Mouse (Mus musculus) MEL (cell line): Measurements from ENCODE around the gene Gm49366.

ENCODE experiments used
- BHLHE40 ChIP-seq: IDR thresholded peaks from 2 replicates; pipeline ENCODE4 v1.6.1; 2012; ENCODE audit warnings: low read depth, mild to moderate bottlenecking, inconsistent platforms, low read length, improper control_type of control experiment, borderline replicate concordance
- CHD1 ChIP-seq: IDR thresholded peaks from 2 replicates; pipeline ENCODE4 v1.6.1; 2012; ENCODE audit warnings: low read depth, mild to moderate bottlenecking, inconsistent platforms, low read length, improper control_type of control experiment
- CTCF ChIP-seq, 3 experiments: IDR thresholded peaks in 2 of 3; conservative IDR thresholded peaks in 1 of 3; 2 replicates each; pipeline ENCODE4 v1.5.1; 2011 to 2012; ENCODE audit warnings: low read length in 3 of 3, low read depth in 2 of 3, mild to moderate bottlenecking in 2 of 3, improper control_type of control experiment in 1 of 3, inconsistent platforms in 1 of 3, mixed read lengths in 1 of 3, moderate library complexity in 1 of 3; ENCODE audit not compliant: control insufficient read depth in 1 of 3, insufficient read depth in 1 of 3, poor library complexity in 1 of 3, severe bottlenecking in 1 of 3
- E2F4 ChIP-seq: IDR thresholded peaks from 2 replicates; pipeline ENCODE4 v1.6.1; 2011; ENCODE audit warnings: low read depth, low read length, improper control_type of control experiment, borderline replicate concordance
- EP300 ChIP-seq, 2 experiments: IDR thresholded peaks; 2 replicates each; pipeline ENCODE4 v1.6.1; 2011; ENCODE audit warnings: improper control_type of control experiment in 2 of 2, low read length in 2 of 2, low read depth in 1 of 2, mild to moderate bottlenecking in 1 of 2
- GABPA ChIP-seq: IDR thresholded peaks from 2 replicates; pipeline ENCODE4 v1.6.1; 2012; ENCODE audit warnings: low read depth, mild to moderate bottlenecking, inconsistent platforms, low read length, improper control_type of control experiment, moderate library complexity
- GATA1 ChIP-seq: IDR thresholded peaks from 2 replicates; pipeline ENCODE4 v1.6.1; 2011; ENCODE audit warnings: low read depth, low read length, improper control_type of control experiment
- MYC ChIP-seq: IDR thresholded peaks from 2 replicates; pipeline ENCODE4 v1.6.1; 2011; ENCODE audit warnings: low read depth, mild to moderate bottlenecking, low read length, improper control_type of control experiment, moderate library complexity
- RAD21 ChIP-seq: IDR thresholded peaks from 2 replicates; pipeline ENCODE4 v1.6.1; 2011; ENCODE audit warnings: mild to moderate bottlenecking, low read depth, low read length, improper control_type of control experiment
- SMC3 ChIP-seq: IDR thresholded peaks from 2 replicates; pipeline ENCODE4 v1.6.1; 2011; ENCODE audit warnings: low read depth, low read length, improper control_type of control experiment

DNA sequence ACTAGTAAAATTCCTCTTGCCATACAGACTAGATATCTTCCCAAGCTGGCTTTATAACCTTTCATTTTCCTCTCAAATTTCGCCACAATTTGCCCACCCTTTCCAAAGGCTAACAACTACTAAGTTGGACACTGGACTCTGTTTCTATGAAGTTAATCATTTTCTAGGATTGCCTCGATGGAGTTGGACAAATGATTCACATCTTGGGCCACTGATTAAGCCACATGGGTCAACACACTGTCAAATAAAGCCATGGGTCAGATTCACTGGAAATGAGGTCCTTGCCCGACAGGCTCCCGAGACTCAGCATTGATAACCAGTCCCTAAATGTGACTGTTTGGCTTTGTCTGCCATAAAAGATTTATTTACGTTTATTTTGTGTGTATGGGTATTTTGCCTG is 3.5 kb downstream of the Gm49366 start:
- no peak for TF ChIP-seq E2F4
- TF ChIP-seq MYC, result no peak
- no peak for TF ChIP-seq EP300 (IDR thresholded peaks at IDR 0.05; ENCODE audit: low read depth in 1 of 2, low read length in 2 of 2)
- no peak for TF ChIP-seq CHD1
- no peak for TF ChIP-seq CTCF (IDR thresholded peaks at IDR 0.05 in 2 of 3, conservative IDR thresholded peaks at IDR 0.05 in 1 of 3; ENCODE audit: control insufficient read depth in 1 of 3, insufficient read depth in 1 of 3, low read depth in 2 of 3, low read length in 3 of 3, poor library complexity in 1 of 3, severe bottlenecking in 1 of 3)
- no peak for TF ChIP-seq GABPA
- TF ChIP-seq BHLHE40, result no peak
- TF ChIP-seq SMC3, result no peak
- TF ChIP-seq RAD21, result no peak
- TF ChIP-seq GATA1, result no peak
